In the genomic region with DNA sequence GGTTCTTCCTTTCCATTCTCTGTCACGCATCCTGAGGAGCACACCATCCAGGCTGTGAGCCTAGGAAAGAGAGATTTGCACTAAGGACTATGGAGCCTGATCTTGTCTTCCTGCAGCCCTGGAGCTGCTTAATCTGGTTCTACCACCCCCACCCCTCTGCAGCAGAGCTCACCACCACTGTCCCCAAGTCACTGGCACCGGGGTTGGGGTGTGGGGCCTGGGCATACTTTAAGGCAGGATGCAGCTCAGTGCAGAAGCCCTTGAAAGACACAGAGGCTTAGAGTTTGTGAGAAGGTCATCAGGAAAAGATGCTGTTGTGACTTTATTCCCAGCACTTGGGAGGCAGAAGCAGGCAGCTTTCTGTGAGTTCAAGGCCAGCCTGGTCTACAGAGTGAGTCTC, we compare ENCODE assay signal across 10 mouse cellular contexts.
A peak's percentile ranks its signal among the peaks of the same experiment; 100 is the strongest.
DNase-seq lines count a peak whose midpoint lies in the region; ATAC-seq and TF ChIP-seq lines count a peak whose summit lies in the region.
"Had no signal": no experiment of that assay in that cellular context is flagged by ENCODE, and none has a peak within 500 bp of the region (broad histone marks: within the 10 kb centered on the region; RNA-seq: fewer than 3 reads in every experiment).

No protein-coding gene starts in this region.

- H3K36me3 ChIP-seq in heart, embryonic 11.5 days (ENCODE audit: control insufficient read depth, insufficient read depth, low read length): no peaks in the 10 kb centered on the region
- H3K36me3 ChIP-seq in CH12.LX (replicated peaks in 1 of 2; ENCODE audit: control insufficient read depth in 1 of 2, insufficient read depth in 1 of 2, low read length in 1 of 2): peaks cover 3 to 67% of the 10 kb centered on the region in 2 experiments
- no peaks in the 10 kb centered on the region for H3K36me3 ChIP-seq in embryonic facial prominence, embryonic 15.5 days
- H3K36me3 ChIP-seq in liver, embryonic 15.5 days (replicated peaks): no peaks in the 10 kb centered on the region

- in situ Hi-C loops in CH12.LX (cut with MboI; ENCODE audit: low pct_ligation_motif_present, low pct_unique_long_range_greater_than_20kb, low sequenced_read_pairs): no loop called here

- peak overlapping the region; percentile 4; the same call in 1 of the 2 replicates for H3K4me2 ChIP-seq in heart, embryonic 11.5 days
- H3K4me2 ChIP-seq in CH12.LX (ENCODE audit: insufficient read depth, low read depth, poor library complexity, severe bottlenecking): no peak overlapping the region
- H3K4me2 ChIP-seq in embryonic facial prominence, embryonic 15.5 days (replicated peaks): peak overlapping the region; percentile 75; the same call in 1 of the 2 replicates
- H3K4me2 ChIP-seq in liver, embryonic 15.5 days: peak overlapping the region; percentile 78

- peaks cover 77% of the 10 kb centered on the region for H3K79me2 ChIP-seq in CH12.LX (replicated peaks; ENCODE audit: control insufficient read depth, extremely low read depth, insufficient read depth, poor library complexity, severe bottlenecking)

- no peak for DNase-seq in heart, adult 9 months (ENCODE audit: low spot score in 2 of 2)
- DNase-seq in CH12.LX (ENCODE audit: extremely low read depth): no peak
- no peak for DNase-seq in gastrocnemius, postnatal 36 days
- no peak for DNase-seq in layer of hippocampus, adult 2 months (ENCODE audit: low spot score in 2 of 2)
- no peak for DNase-seq in cerebellum, adult 11-12 months
- DNase-seq: kidney, adult 8-10 months had no signal

- no peak overlapping the region for H3K4me3 ChIP-seq in heart, embryonic 11.5 days (ENCODE audit: low read depth, low read length)
- no peak overlapping the region for H3K4me3 ChIP-seq in CH12.LX (replicated peaks in 1 of 3; ENCODE audit: low read depth in 2 of 3, low read length in 2 of 3, poor library complexity in 1 of 3)
- no peak overlapping the region for H3K4me3 ChIP-seq in embryonic facial prominence, embryonic 15.5 days (replicated peaks)
- H3K4me3 ChIP-seq in liver, embryonic 15.5 days (replicated peaks): peak overlapping the region; percentile 25; the same call in 1 of the 2 replicates
- no peak overlapping the region for H3K4me3 ChIP-seq in layer of hippocampus, adult 2 months
- H3K4me3 ChIP-seq: erythroblast, embryonic 14.5 days had no signal

- H3K27ac ChIP-seq in heart, embryonic 11.5 days (ENCODE audit: low read depth, low read length): peak overlapping the region; percentile 96; the same call in 1 of the 2 replicates
- no peak overlapping the region for H3K27ac ChIP-seq in CH12.LX (ENCODE audit: insufficient read depth, low read depth)
- H3K27ac ChIP-seq in embryonic facial prominence, embryonic 15.5 days (replicated peaks): peak overlapping the region; percentile 86
- H3K27ac ChIP-seq in liver, embryonic 15.5 days (replicated peaks): peak overlapping the region; percentile 79
- H3K27ac ChIP-seq in layer of hippocampus, adult 2 months: no peak overlapping the region; the same call in 1 of the 2 replicates

- H3K4me1 ChIP-seq in heart, embryonic 11.5 days (ENCODE audit: control insufficient read depth, insufficient read depth, low read length): peaks cover 86% of the 10 kb centered on the region
- H3K4me1 ChIP-seq in CH12.LX (ENCODE audit: control insufficient read depth in 1 of 2, insufficient read depth in 2 of 2): peaks cover 61 to 95% of the 10 kb centered on the region in 2 experiments
- peaks cover 84% of the 10 kb centered on the region for H3K4me1 ChIP-seq in embryonic facial prominence, embryonic 15.5 days
- H3K4me1 ChIP-seq in liver, embryonic 15.5 days (replicated peaks): peaks cover 98% of the 10 kb centered on the region

- no peak overlapping the region for H3K9ac ChIP-seq in heart, embryonic 11.5 days (ENCODE audit: low read depth, low read length)
- no peak overlapping the region for H3K9ac ChIP-seq in CH12.LX (ENCODE audit: insufficient read depth, low read depth)
- H3K9ac ChIP-seq in embryonic facial prominence, embryonic 15.5 days: no peak overlapping the region
- H3K9ac ChIP-seq in liver, embryonic 15.5 days: peak overlapping the region; percentile 12; the same call in 1 of the 2 replicates

- H3K9me3 ChIP-seq in heart, embryonic 11.5 days (replicated peaks; ENCODE audit: control insufficient read depth, low read length): no peaks in the 10 kb centered on the region
- H3K9me3 ChIP-seq in CH12.LX (replicated peaks; ENCODE audit: low read length): no peaks in the 10 kb centered on the region
- no peaks in the 10 kb centered on the region for H3K9me3 ChIP-seq in embryonic facial prominence, embryonic 15.5 days (replicated peaks)
- no peaks in the 10 kb centered on the region for H3K9me3 ChIP-seq in liver, embryonic 15.5 days (replicated peaks)

- ATAC-seq in heart, embryonic 11.5 days (replicated peaks; ENCODE audit: insufficient number of reproducible peaks, low FRiP score, low TSS enrichment): no peak
- no peak for ATAC-seq in embryonic facial prominence, embryonic 15.5 days (ENCODE audit: insufficient number of reproducible peaks, low FRiP score, low TSS enrichment, low read depth)
- no peak for ATAC-seq in liver, embryonic 15.5 days (ENCODE audit: insufficient read depth)

- WGBS in heart, embryonic 11.5 days (ENCODE audit: insufficient replicate concordance): 71% methylated on average over 2 of the region's 2 CpGs
- WGBS in embryonic facial prominence, embryonic 15.5 days: 50% methylated on average over 2 of the region's 2 CpGs
- 35% methylated on average over 2 of the region's 2 CpGs for WGBS in liver, embryonic 15.5 days (ENCODE audit: insufficient replicate concordance)

- H3K27me3 ChIP-seq in heart, embryonic 11.5 days (ENCODE audit: control insufficient read depth, insufficient read depth, low read length): no peaks in the 10 kb centered on the region
- H3K27me3 ChIP-seq in CH12.LX (replicated peaks): no peaks in the 10 kb centered on the region
- H3K27me3 ChIP-seq in embryonic facial prominence, embryonic 15.5 days: no peaks in the 10 kb centered on the region
- H3K27me3 ChIP-seq in liver, embryonic 15.5 days: no peaks in the 10 kb centered on the region

- TF ChIP-seq EP300 in CH12.LX (IDR thresholded peaks at IDR 0.05; ENCODE audit: low read length): no peak

- no peak for TF ChIP-seq POLR2A in CH12.LX (IDR thresholded peaks at IDR 0.05; ENCODE audit: low read depth, low read length)

- no peak for TF ChIP-seq RAD21 in CH12.LX (IDR thresholded peaks at IDR 0.05; ENCODE audit: low read depth, low read length)

- dilution Hi-C loops in CH12.LX (cut with MboI; ENCODE audit: extremely low pct_ligation_motif_present, extremely low pct_unique_long_range_greater_than_20kb, low sequenced_read_pairs): no loop called here

- intact Hi-C loops in gastrocnemius, postnatal 36 days (cut with DNase I): no loop called here

- TF ChIP-seq CTCF in CH12.LX (conservative IDR thresholded peaks at IDR 0.05 in 1 of 2, IDR thresholded peaks at IDR 0.05 in 1 of 2; ENCODE audit: low read depth in 2 of 2, low read length in 2 of 2): no peak
- TF ChIP-seq CTCF in layer of hippocampus, adult 2 months (conservative IDR thresholded peaks at IDR 0.05): no peak

TF ChIP-seq in CH12.LX, 34 proteins besides CTCF, POLR2A, EP300 and RAD21:
- TF ChIP-seq UBTF (IDR thresholded peaks at IDR 0.05; ENCODE audit: low read depth, low read length) (0 out of 2 replicates have a peak, but pooled peaks have one; percentile 41), BHLHE40 (IDR thresholded peaks at IDR 0.05; ENCODE audit: low read depth, low read length) (no peak), MEF2A (IDR thresholded peaks at IDR 0.05; ENCODE audit: borderline replicate concordance, low read depth, low read length) (no peak), SMC3 (IDR thresholded peaks at IDR 0.05; ENCODE audit: low read depth, low read length) (no peak), GABPA (IDR thresholded peaks at IDR 0.05; ENCODE audit: insufficient replicate concordance, low read depth, low read length) (no peak), ETS1 (conservative IDR thresholded peaks at IDR 0.05; ENCODE audit: low read depth, low read length) (no peak)

Comparison
In these comparisons a context has a peak if more than half of its experiments do, and no peak if none do; other contexts are left out.
1. H3K27ac ChIP-seq: peak in heart, embryonic 11.5 days (single experiment), embryonic facial prominence, embryonic 15.5 days (single experiment) and liver, embryonic 15.5 days (single experiment); none in CH12.LX (single experiment) and layer of hippocampus, adult 2 months (single experiment).